Mouse (Mus musculus) cortical plate, adult 2 months (tissue): ENCODE results near the gene Frrs1.

Experiments used
- CTCF ChIP-seq: fragments of 200-500 bp; IDR thresholded peaks from 2 replicates; pipeline ENCODE4 v1.5.1; 2011; ENCODE audit warnings: mild to moderate bottlenecking, control low read depth, low read length; ENCODE audit not compliant: insufficient read depth; ENCODE audit errors: extremely low read depth
- POLR2A ChIP-seq: fragments of 200-500 bp; IDR thresholded peaks from 2 replicates; pipeline ENCODE4 v1.6.1; 2011; ENCODE audit warnings: mild to moderate bottlenecking, low read length, control low read depth; ENCODE audit not compliant: insufficient read depth; ENCODE audit errors: extremely low read depth

GRCm38 (mm10) chr3:116826471-116827215 lies 32.6 kb upstream of the Frrs1 start:
- no peak for TF ChIP-seq CTCF
- TF ChIP-seq POLR2A = no peak
